Mouse (Mus musculus): ENCODE measurements around the gene Uhmk1. TPM values are rescaled to one million over a fixed set of nuclear protein-coding genes. Genes with fewer than 3 reads are reported as not detected.

Gene Uhmk1
- polyA plus RNA-seq (2012; ENCODE audit: low replicate concordance), result 2.1 and 4.4 TPM in 2 replicates

GRCm38 (mm10) chr1:170214757-170215522 lies at the start of gene Uhmk1:
Gene Uhmk1, minus strand, starts transcription at chr1:170215397.

GRCm38 (mm10) chr1:170232688-170233087 lies 17.5 kb upstream of the Uhmk1 start, which contains the start of gene Sh2d1b2:
Gene Sh2d1b2, plus strand, starts transcription at chr1:170232749.

GRCm38 (mm10) chr1:170174814-170175332 lies 40.3 kb downstream of the Uhmk1 start, which contains the start of gene Uap1:
Gene Uap1, minus strand, starts transcription at chr1:170174957.

Other genes starting within 250 kb of the Uhmk1 start
- gene Hsd17b7, start 246.2 kb downstream of the Uhmk1 start, polyA plus RNA-seq (2012; ENCODE audit: low replicate concordance), result 0.80 and 1.1 TPM in 2 replicates
- 0.06 and 0.09 TPM in 2 replicates for gene Ddr2, start 104.6 kb downstream of the Uhmk1 start, polyA plus RNA-seq (2012; ENCODE audit: low replicate concordance)
- 3.7 and 7.8 TPM in 2 replicates for gene Uap1, start 40.4 kb downstream of the Uhmk1 start, polyA plus RNA-seq (2012; ENCODE audit: low replicate concordance)
- gene Sh2d1b2, start 17.4 kb upstream of the Uhmk1 start, polyA plus RNA-seq (2012; ENCODE audit: low replicate concordance), result not detected in 2 replicates
- 0.24 and 0.48 TPM in 2 replicates for gene Sh2d1b1, start 61.9 kb upstream of the Uhmk1 start, polyA plus RNA-seq (2012; ENCODE audit: low replicate concordance)
- gene Gm7694, start 90.9 kb upstream of the Uhmk1 start, polyA plus RNA-seq (2012; ENCODE audit: low replicate concordance), result 0.91 and 0.93 TPM in 2 replicates
- gene Spata46, start 93.4 kb upstream of the Uhmk1 start, polyA plus RNA-seq (2012; ENCODE audit: low replicate concordance), result not detected in 2 replicates

Measured in leukemia stem cell, adult 10-12 weeks (primary cell).